Comparison of ENCODE assay signal across 10 mouse cellular contexts in the genomic region with DNA sequence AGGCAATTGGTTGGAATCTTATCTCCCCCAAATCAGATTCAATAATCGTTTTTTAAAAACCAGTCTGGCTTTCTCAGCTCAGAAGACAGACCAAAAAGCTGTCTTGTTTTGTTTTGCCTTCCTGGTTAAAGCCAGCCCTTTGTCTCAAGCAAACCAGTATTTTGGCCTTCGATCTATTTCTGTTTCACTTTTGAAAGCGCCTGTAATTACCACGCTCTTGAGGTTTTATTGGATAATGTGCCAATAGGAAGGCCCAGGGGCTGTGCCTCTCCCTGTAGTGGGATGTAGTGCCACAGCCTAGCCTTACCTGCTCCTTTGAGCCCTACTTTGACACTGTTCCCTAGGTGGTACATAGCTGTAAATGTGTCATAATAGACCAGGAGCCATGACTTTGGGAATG. TPM values are rescaled to one million over a fixed set of nuclear protein-coding genes. Genes with fewer than 3 reads are reported as not detected.
DNase-seq lines count a peak whose midpoint lies in the region; ATAC-seq and TF ChIP-seq lines count a peak whose summit lies in the region.
"Had no signal": no experiment of that assay in that cellular context is flagged by ENCODE, and none has a peak within 500 bp of the region (broad histone marks: within the 10 kb centered on the region; RNA-seq: fewer than 3 reads in every experiment).

No protein-coding gene starts in this region.

- no peak overlapping the region for H3K27ac ChIP-seq in heart, embryonic 11.5 days (ENCODE audit: low read depth, low read length)
- peak overlapping the region; percentile 70 for H3K27ac ChIP-seq in lung, embryonic 16.5 days (ENCODE audit: low read length)
- peak overlapping the region; percentile 81 for H3K27ac ChIP-seq in lung, postnatal 0 days (ENCODE audit: low read length)
- H3K27ac ChIP-seq in stomach, embryonic 15.5 days: no peak overlapping the region

- H3K4me2 ChIP-seq in heart, embryonic 11.5 days: no peak overlapping the region
- peak overlapping the region; percentile 60 for H3K4me2 ChIP-seq in lung, embryonic 16.5 days (ENCODE audit: low read depth, low read length)
- peak overlapping the region; percentile 88 for H3K4me2 ChIP-seq in lung, postnatal 0 days (replicated peaks; ENCODE audit: low read depth, low read length)
- peak overlapping the region; percentile 93 for H3K4me2 ChIP-seq in stomach, embryonic 15.5 days

- 78% methylated on average over 4 of the region's 4 CpGs for WGBS in heart, embryonic 11.5 days (ENCODE audit: insufficient replicate concordance)
- WGBS in lung, embryonic 16.5 days: 59% methylated on average over 4 of the region's 4 CpGs
- 26% methylated on average over 4 of the region's 4 CpGs for WGBS in lung, postnatal 0 days
- 67% methylated on average over 4 of the region's 4 CpGs for WGBS in stomach, embryonic 15.5 days

- no peak for ATAC-seq in heart, embryonic 11.5 days (replicated peaks; ENCODE audit: insufficient number of reproducible peaks, low FRiP score, low TSS enrichment)
- ATAC-seq in lung, embryonic 16.5 days (ENCODE audit: low read depth): no peak
- no peak for ATAC-seq in lung, postnatal 0 days
- no peak for ATAC-seq in stomach, embryonic 15.5 days (ENCODE audit: insufficient read depth, low FRiP score, low read depth)
- no peak for ATAC-seq in erythroblast, adult 5-6 weeks (replicated peaks; ENCODE audit: low FRiP score, poor library complexity, severe bottlenecking)

- H3K36me3 ChIP-seq in heart, embryonic 11.5 days (ENCODE audit: control insufficient read depth, insufficient read depth, low read length): no peaks in the 10 kb centered on the region
- no peaks in the 10 kb centered on the region for H3K36me3 ChIP-seq in lung, embryonic 16.5 days (ENCODE audit: control insufficient read depth, insufficient read depth, low read length)
- no peaks in the 10 kb centered on the region for H3K36me3 ChIP-seq in lung, postnatal 0 days (ENCODE audit: insufficient read depth, low read length)
- H3K36me3 ChIP-seq in stomach, embryonic 15.5 days: no peaks in the 10 kb centered on the region

- no peak for TF ChIP-seq CTCF in lung, postnatal 0 days (IDR thresholded peaks at IDR 0.05)

- H3K27me3 ChIP-seq in heart, embryonic 11.5 days (ENCODE audit: control insufficient read depth, insufficient read depth, low read length): no peaks in the 10 kb centered on the region
- no peaks in the 10 kb centered on the region for H3K27me3 ChIP-seq in lung, embryonic 16.5 days (ENCODE audit: control insufficient read depth, insufficient read depth, low read depth, low read length)
- H3K27me3 ChIP-seq in lung, postnatal 0 days (replicated peaks; ENCODE audit: insufficient read depth, low read length): no peaks in the 10 kb centered on the region
- no peaks in the 10 kb centered on the region for H3K27me3 ChIP-seq in stomach, embryonic 15.5 days (replicated peaks)

- DNase-seq in heart, adult 11 months: peak; percentile 91
- no peak for DNase-seq in lung, postnatal 25 days (ENCODE audit: low spot score)
- DNase-seq in lung, postnatal 0 days (ENCODE audit: low spot score): peak; percentile 25
- DNase-seq in thymus, postnatal 0 days (ENCODE audit: low spot score): no peak
- DNase-seq: heart, adult 18-20 months; kidney, postnatal 36 days had no signal

- no peak overlapping the region for H3K9ac ChIP-seq in heart, embryonic 11.5 days (ENCODE audit: low read depth, low read length)
- H3K9ac ChIP-seq in lung, embryonic 16.5 days (ENCODE audit: low read length): no peak overlapping the region
- no peak overlapping the region for H3K9ac ChIP-seq in lung, postnatal 0 days (replicated peaks; ENCODE audit: low read depth)
- no peak overlapping the region for H3K9ac ChIP-seq in stomach, embryonic 15.5 days

- H3K4me3 ChIP-seq in heart, embryonic 11.5 days (ENCODE audit: low read depth, low read length): no peak overlapping the region
- H3K4me3 ChIP-seq in lung, embryonic 16.5 days (ENCODE audit: low read length): peak overlapping the region; percentile 85
- peak overlapping the region; percentile 12; the same call in 1 of the 2 replicates for H3K4me3 ChIP-seq in lung, postnatal 0 days (ENCODE audit: low read depth, low read length)
- no peak overlapping the region for H3K4me3 ChIP-seq in stomach, embryonic 15.5 days (replicated peaks)

- H3K4me1 ChIP-seq in heart, embryonic 11.5 days (ENCODE audit: control insufficient read depth, insufficient read depth, low read length): peaks cover 5% of the 10 kb centered on the region; the same call in 1 of the 2 replicates
- H3K4me1 ChIP-seq in lung, embryonic 16.5 days (replicated peaks; ENCODE audit: control insufficient read depth, insufficient read depth, low read length): peaks cover 26% of the 10 kb centered on the region
- H3K4me1 ChIP-seq in lung, postnatal 0 days (ENCODE audit: insufficient read depth, low read depth, low read length): peaks cover 20% of the 10 kb centered on the region; the same call in 1 of the 2 replicates
- H3K4me1 ChIP-seq in stomach, embryonic 15.5 days: peaks cover 20% of the 10 kb centered on the region; the same call in 1 of the 2 replicates

- no peak for TF ChIP-seq EP300 in lung, postnatal 0 days (IDR thresholded peaks at IDR 0.05)

- no peaks in the 10 kb centered on the region for H3K9me3 ChIP-seq in heart, embryonic 11.5 days (replicated peaks; ENCODE audit: control insufficient read depth, low read length)
- no peaks in the 10 kb centered on the region for H3K9me3 ChIP-seq in lung, embryonic 16.5 days (ENCODE audit: control insufficient read depth, low read length)
- H3K9me3 ChIP-seq in lung, postnatal 0 days (ENCODE audit: low read length): no peaks in the 10 kb centered on the region
- no peaks in the 10 kb centered on the region for H3K9me3 ChIP-seq in stomach, embryonic 15.5 days

RNA-seq across cellular contexts. Expression of a gene that starts 2.3 kb away (rescaled TPM):
- polyA plus RNA-seq in heart, embryonic 11.5 days (2014; fragmentation: Nextera tagmentation; extraction: Ambion mirVana): 22.1 and 22.9 TPM in 2 replicates
- 94.5 and 102 TPM in 2 replicates for polyA plus RNA-seq in lung, embryonic 16.5 days (2015; fragmentation: Nextera tagmentation; extraction: Ambion mirVana)
- polyA plus RNA-seq in lung, postnatal 0 days (2015; fragmentation: Nextera tagmentation; extraction: Ambion mirVana): 127 and 145 TPM in 2 replicates
- 61.0 and 62.7 TPM in 2 replicates for polyA plus RNA-seq in stomach, embryonic 15.5 days (2015; fragmentation: Nextera tagmentation; extraction: Ambion mirVana)
- 145 and 152 TPM in 2 replicates for polyA plus RNA-seq in thymus, postnatal 0 days (2015; fragmentation: Nextera tagmentation; extraction: Ambion mirVana)
- total RNA-seq in erythroblast, adult 5-6 weeks (2015; ENCODE audit: low replicate concordance): 23.8 and 30.3 TPM in 2 replicates
- 4.3 and 7.4 TPM in 2 replicates for total RNA-seq in erythroblast, adult 5-6 weeks (2017; ENCODE audit: low replicate concordance)

Comparison
In these comparisons a context has a peak if more than half of its experiments do, and no peak if none do; other contexts are left out.
1. DNase-seq: peak in heart, adult 11 months (single experiment) and lung, postnatal 0 days (single experiment); none in lung, postnatal 25 days (single experiment) and thymus, postnatal 0 days (single experiment).
2. H3K27ac ChIP-seq: peak in lung, embryonic 16.5 days (single experiment) and lung, postnatal 0 days (single experiment); none in heart, embryonic 11.5 days (single experiment) and stomach, embryonic 15.5 days (single experiment).
3. H3K4me3 ChIP-seq: peak in lung, embryonic 16.5 days (single experiment) and lung, postnatal 0 days (single experiment); none in heart, embryonic 11.5 days (single experiment) and stomach, embryonic 15.5 days (single experiment).